Mouse (Mus musculus) ES-E14 (cell line): ENCODE data around the gene Grb2.

Experiments used
- CHD2 ChIP-seq: IDR thresholded peaks from 2 replicates; pipeline ENCODE4 v1.6.1; 2014; ENCODE audit warnings: mild to moderate bottlenecking, low read depth, low read length, inconsistent platforms
- HCFC1 ChIP-seq: IDR thresholded peaks from 2 replicates; pipeline ENCODE4 v1.6.1; 2012; ENCODE audit warnings: low read length, inconsistent platforms, borderline replicate concordance; ENCODE audit not compliant: insufficient read depth
- MAFK ChIP-seq: IDR thresholded peaks from 2 replicates; pipeline ENCODE4 v1.6.1; 2014; ENCODE audit warnings: mild to moderate bottlenecking, low read depth, low read length, inconsistent platforms; ENCODE audit not compliant: insufficient read depth
- ZC3H11A ChIP-seq: IDR thresholded peaks from 2 replicates; pipeline ENCODE4 v1.6.1; 2012; ENCODE audit warnings: low read depth, mild to moderate bottlenecking, inconsistent platforms, low read length, borderline replicate concordance
- ZNF384 ChIP-seq: IDR thresholded peaks from 2 replicates; pipeline ENCODE4 v1.6.1; 2012; ENCODE audit warnings: low read depth, low read length, inconsistent platforms

DNA sequence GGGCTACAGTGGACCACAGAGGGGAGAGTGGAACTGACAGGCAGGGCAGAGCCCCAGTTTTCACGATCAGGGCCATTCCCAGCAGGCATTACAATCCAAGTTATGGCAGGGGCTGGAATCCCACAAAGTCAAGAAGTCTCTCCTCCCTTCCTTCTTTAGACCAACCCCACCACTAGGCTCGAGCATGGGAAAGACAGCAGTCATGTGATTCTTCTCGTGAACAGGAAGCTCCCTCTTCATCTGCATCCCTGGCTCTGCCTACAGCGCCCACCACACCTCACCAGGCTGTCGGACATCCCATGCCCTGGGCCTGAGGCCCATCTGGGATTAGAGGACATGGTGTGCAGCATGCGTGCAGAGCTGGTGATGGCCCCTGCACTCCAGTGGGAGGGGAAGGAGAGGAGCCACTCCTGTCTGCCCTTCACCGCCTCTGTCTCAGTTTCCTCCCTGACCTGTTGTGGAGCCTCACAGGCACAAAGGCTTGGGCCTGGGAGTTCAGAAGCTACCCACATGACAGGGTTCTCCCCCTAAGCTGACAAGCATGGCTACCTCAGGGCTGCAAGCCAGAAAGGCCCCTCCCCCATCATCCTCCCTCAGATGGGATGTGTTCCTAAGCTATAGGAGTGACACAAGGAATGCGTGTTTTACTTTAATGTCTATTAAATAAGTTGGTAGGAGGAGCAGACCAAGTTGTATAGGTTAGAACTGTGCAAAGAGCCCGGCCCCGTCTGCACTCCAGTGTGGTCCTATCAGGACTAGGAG lies 93.9 kb downstream of the Grb2 start:
- TF ChIP-seq MAFK (no peak), ZC3H11A (no peak), CHD2 (no peak), ZNF384 (no peak), HCFC1 (no peak)
